Mouse (Mus musculus) embryonic facial prominence, embryonic 10.5 days (tissue): ENCODE measurements at regions not wholly inside any gene's neighbourhood (a gene's known extent, or its start where the extent isn't known, plus 50 kb on each side); places are given as distances from the start of the nearest gene placed in this dataset.
A peak's percentile ranks its signal among the peaks of the same experiment; 100 is the strongest.
"Not testable (repeated sequence)": the region's sequence is repeated elsewhere in the genome, so short reads cannot be mapped to it uniquely, and the experiment has no call there.

ENCODE experiments used
- DNase-seq: peaks from one replicate; pipeline ENCODE4 v3.0.0-alpha.2; 2017; ENCODE audit warnings: low spot score
- H3K27ac ChIP-seq: fragments of 300-500 bp; sonication (generic); replicated peaks from 2 replicates; pipeline ENCODE4 v1.5.1; 2016; ENCODE audit warnings: mild to moderate bottlenecking
- H3K27me3 ChIP-seq: fragments of 300-500 bp; sonication (generic); replicated peaks from 2 replicates; pipeline ENCODE4 v1.6.1; 2016; ENCODE audit warnings: low read depth, mild to moderate bottlenecking; ENCODE audit not compliant: poor library complexity, severe bottlenecking
- H3K36me3 ChIP-seq: fragments of 300-500 bp; sonication (generic); replicated peaks from 2 replicates; pipeline ENCODE4 v1.6.1; 2016; ENCODE audit warnings: mild to moderate bottlenecking, moderate library complexity
- H3K4me1 ChIP-seq: fragments of 300-500 bp; sonication (generic); 2 replicates; pipeline ENCODE4 v1.6.1; 2016
- H3K4me3 ChIP-seq: fragments of 300-500 bp; sonication (generic); 2 replicates; pipeline ENCODE4 v1.5.1; 2016; ENCODE audit warnings: mild to moderate bottlenecking, moderate library complexity
- H3K9me3 ChIP-seq: fragments of 300-500 bp; sonication (generic); 2 replicates; pipeline ENCODE4 v1.6.1; 2016; ENCODE audit warnings: mild to moderate bottlenecking
- WGBS: fragments of 180-500 bp; shearing (Covaris S2); methylation state at CpG from one replicate; pipeline ENCODE4 v1.1.7; 2016; 5-methylcytosine and 5-hydroxymethylcytosine counted together

GRCm38 (mm10) chr1:59425771-59426170 lies 56.5 kb upstream of the Fzd7 start:
- not testable (repeated sequence) for H3K4me3 ChIP-seq, H3K9me3 ChIP-seq, H3K27ac ChIP-seq, DNase-seq, H3K27me3 ChIP-seq, H3K36me3 ChIP-seq
- peaks cover 38% of the 10 kb centered on the region for H3K4me1 ChIP-seq
- 91% methylated on average over 1 of the region's 1 CpGs for WGBS

- H3K36me3 ChIP-seq = no peaks in the 10 kb centered on the region
- H3K27me3 ChIP-seq = no peaks in the 10 kb centered on the region
- no peak for DNase-seq
- H3K9me3 ChIP-seq = no peaks in the 10 kb centered on the region
- H3K4me1 ChIP-seq = peaks cover 35% of the 10 kb centered on the region
- peak overlapping the region; percentile 76; the same call in 1 of the 2 replicates for H3K27ac ChIP-seq
- H3K4me3 ChIP-seq = no peak overlapping the region
- WGBS = 69% methylated on average over 9 of the region's 10 CpGs
These were observed 55.6 kb upstream of the Fzd7 start for GRCm38 (mm10) chr1:59426346-59427203.

- H3K4me1 ChIP-seq = peaks cover 34% of the 10 kb centered on the region
- no peak overlapping the region for H3K4me3 ChIP-seq
- no peaks in the 10 kb centered on the region for H3K36me3 ChIP-seq
- WGBS = 47% methylated on average over 5 of the region's 5 CpGs
- H3K27me3 ChIP-seq = no peaks in the 10 kb centered on the region
- peak overlapping the region; percentile 76 for H3K27ac ChIP-seq
- no peak for DNase-seq
- H3K9me3 ChIP-seq = no peaks in the 10 kb centered on the region
These were observed 55.0 kb upstream of the Fzd7 start for GRCm38 (mm10) chr1:59427204-59427557.

DNA sequence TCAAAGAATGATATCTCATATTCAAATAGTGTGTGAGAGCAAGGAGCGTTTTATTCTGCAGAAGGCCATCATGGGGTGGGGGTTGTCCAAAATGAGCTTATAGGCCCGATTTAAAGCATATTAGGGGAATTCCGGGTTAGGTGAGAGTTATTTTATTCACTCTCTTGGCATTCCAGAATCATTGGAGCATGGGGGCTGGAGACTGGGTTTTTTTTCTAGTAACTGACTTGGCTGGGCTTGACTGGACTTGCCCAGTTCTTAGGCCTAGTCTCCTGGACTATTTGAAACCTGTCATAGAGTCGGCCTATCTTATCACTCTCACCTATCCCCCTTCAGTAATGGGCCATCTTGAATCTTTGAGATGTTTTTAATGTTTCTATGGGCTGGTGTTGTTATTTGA lies 52.9 kb upstream of the Fzd7 start:
- 89% methylated on average over 4 of the region's 4 CpGs for WGBS
- H3K27me3 ChIP-seq = no peaks in the 10 kb centered on the region
- DNase-seq = no peak
- no peak overlapping the region for H3K4me3 ChIP-seq
- H3K4me1 ChIP-seq = peaks cover 16% of the 10 kb centered on the region
- H3K27ac ChIP-seq = no peak overlapping the region
- no peaks in the 10 kb centered on the region for H3K36me3 ChIP-seq
- no peaks in the 10 kb centered on the region for H3K9me3 ChIP-seq

DNA sequence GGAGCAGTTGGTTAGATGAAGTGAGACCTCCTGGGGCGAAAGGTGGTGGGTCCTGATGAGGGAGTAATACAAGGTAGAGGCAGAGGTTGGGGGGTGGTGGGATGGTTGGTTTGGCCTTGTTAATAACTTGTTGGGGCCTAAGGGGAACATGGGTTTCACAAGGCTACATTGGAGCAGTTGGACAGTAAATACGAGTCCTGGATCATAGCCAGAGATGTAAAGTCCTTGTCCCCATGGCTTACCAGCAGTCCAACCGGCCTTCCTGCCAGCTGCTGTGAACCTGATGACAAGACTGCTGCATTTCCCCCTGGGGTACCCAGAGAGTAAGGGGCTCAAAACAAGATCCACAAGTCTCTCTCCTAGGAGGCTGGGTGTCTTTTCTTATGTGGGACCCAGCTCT lies 52.0 kb upstream of the Fzd7 start:
- Histone ChIP-seq H3K27me3 (no peaks in the 10 kb centered on the region), H3K36me3 (no peaks in the 10 kb centered on the region), H3K9me3 (no peaks in the 10 kb centered on the region), H3K27ac (no peak overlapping the region), H3K4me3 (no peak overlapping the region), H3K4me1 (peaks cover 16% of the 10 kb centered on the region)
- WGBS = 92% methylated on average over 3 of the region's 3 CpGs
- no peak for DNase-seq

- no peak for DNase-seq
- H3K27ac ChIP-seq = no peak overlapping the region
- 88% methylated on average over 6 of the region's 6 CpGs for WGBS
These were observed 51.2 kb upstream of the Fzd7 start for GRCm38 (mm10) chr1:59430886-59431486.

More at GRCm38 (mm10) chr1:59430886-59431486, 51.2 kb upstream of the Fzd7 start:
- Histone ChIP-seq H3K4me1 (peaks cover 24% of the 10 kb centered on the region), H3K36me3 (no peaks in the 10 kb centered on the region), H3K9me3 (no peaks in the 10 kb centered on the region), H3K27me3 (no peaks in the 10 kb centered on the region), H3K4me3 (no peak overlapping the region)
